Mouse (Mus musculus): ENCODE measurements around the gene Pdss2.
A peak's percentile ranks its signal among the peaks of the same experiment; 100 is the strongest.

The Pdss2 gene

DNA sequence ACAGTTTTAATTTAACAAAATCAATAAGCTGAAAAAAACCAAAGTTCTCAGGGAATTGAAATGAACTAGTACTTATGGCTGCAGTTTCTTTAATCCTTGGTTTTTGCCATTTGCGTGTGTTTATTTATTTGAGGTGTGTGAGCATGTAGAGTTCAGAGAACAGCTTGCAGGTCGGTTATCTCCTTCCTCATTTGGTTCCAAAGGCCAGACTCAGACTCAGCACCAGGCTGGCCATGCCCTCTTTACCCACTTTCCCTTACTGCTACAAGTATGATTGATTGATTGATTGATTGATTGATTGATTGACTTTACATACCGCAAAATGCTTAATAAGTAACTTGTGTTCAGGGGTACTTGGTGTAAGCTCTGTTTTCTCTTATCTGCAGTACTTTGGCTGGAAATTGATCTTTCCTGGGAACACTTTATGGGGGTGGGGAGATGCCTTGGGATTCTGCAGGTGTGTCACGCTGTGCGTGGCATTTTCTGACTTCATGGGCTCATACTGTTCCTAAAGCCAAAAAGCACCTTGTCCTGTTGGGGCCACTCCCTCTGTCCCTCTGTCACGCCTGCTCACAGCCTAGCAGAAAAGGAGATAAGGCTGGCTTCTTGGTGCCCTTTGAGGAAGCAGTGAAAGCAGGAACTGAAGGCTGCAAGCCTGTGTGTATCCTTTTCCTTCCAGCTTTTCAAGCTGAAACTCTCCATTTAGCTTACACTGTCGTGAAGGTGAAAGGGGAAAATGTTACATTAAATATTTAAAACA, 91.6 kb downstream of the Pdss2 start:
- no peak for DNase-seq

DNA sequence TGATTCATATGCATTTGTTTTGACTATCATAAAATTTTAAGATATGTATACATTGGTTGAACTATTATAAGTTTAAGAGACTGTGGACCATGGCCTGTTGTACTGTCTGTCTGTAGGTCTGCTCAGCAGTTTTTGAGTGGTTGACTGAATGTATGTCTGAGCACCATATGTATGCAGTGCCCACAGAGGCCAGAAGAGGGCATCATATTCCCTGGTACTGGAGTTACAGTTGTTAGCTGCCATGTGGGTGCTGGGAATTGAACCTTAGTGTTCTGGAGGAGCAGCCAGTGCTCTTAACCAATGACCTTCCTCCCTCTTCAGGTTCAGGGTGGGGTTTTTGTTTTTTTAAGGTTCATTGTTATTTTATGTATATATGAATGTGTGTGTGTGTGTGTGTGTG, 93.9 kb downstream of the Pdss2 start:
- no peak for DNase-seq

- DNase-seq: no peak
These were observed 96.2 kb downstream of the Pdss2 start for GRCm38 (mm10) chr10:43317327-43317951.

DNA sequence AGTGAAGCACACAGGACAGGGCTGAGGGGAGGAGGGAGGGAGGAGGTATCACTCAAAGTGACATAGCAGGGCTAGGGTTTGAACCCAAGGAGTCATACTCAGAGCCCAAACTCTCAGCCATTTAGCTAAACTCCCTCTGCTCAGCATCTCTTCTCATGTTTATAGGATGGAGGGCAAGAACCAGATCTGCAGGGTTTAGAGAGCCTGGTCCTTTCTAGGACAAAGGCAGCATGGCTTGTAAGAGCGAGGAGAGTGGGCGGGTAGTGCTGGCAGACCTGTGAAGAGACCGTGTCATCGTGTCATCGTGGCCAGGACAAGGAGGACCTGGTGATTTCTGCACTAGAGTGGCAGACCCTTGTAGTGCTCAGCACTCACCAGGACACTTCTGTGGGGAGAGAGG, 99.7 kb downstream of the Pdss2 start:
- no peak for DNase-seq

GRCm38 (mm10) chr10:43322446-43323178, 101.3 kb downstream of the Pdss2 start:
- no peak for DNase-seq

DNA sequence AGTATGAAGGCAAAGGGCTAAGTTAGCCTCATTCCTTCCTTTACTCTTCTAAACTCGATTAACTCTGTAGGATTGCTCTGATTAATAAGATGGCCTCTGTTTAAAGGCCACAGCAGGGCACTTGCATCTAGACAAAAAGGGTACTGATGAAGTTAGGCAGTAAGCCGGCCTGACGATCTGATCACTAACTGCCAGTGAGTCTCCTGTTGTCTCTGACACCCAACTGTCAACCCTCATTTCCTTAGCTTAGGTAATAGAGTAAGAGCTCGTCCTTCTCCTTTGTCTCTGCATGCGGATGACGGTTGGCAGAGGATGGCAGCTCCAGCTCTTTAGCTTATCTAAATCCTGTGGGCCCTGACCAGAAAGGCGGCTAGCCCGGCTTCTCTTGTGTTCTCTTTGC, 102.1 kb downstream of the Pdss2 start:
- DNase-seq: no peak

- DNase-seq: no peak
These were observed 108.5 kb downstream of the Pdss2 start for GRCm38 (mm10) chr10:43329813-43330212.

GRCm38 (mm10) chr10:43330691-43331090, 109.4 kb downstream of the Pdss2 start:
- peak in 1 of 2 experiments; percentile 9 for DNase-seq

DNA sequence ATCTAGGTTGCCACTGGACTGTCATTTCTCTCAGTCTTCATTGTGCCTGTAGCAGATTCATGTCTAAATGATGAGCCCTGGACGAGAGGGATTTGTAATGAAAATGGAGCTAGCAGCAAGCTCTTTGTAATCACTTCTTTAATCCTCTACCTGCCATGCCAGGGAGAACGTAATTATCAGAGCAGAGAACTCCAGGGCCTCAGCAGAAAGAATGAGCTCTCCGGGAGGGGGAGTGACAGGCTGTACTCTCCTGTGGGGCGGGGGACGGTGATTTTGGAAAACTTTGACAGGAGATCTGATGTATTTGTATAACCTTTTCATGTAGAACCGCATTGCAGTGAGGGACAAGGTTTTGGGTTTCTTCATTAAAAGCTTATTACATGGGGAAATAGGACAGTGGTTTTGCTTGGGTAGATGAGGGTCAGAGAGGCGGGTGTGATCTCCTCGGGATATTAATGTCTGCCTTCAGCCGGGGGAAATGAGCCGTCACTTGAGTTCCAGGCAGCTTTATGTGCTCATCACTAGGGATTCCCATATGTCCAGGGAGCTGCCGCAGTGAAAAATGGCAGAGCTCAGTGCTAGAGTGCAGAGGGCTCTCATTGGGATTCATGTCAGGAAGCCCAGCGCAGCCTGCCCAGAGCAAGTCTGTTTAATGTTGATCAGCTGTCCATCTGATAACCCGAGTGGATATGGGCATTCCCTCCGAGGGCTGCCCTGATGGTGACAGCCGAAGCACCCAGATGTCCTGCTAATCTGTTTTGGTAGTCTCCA, 110.8 kb downstream of the Pdss2 start:
- no peak for DNase-seq

- no peak for DNase-seq
These were observed 114.6 kb downstream of the Pdss2 start for GRCm38 (mm10) chr10:43335874-43336273.

DNA sequence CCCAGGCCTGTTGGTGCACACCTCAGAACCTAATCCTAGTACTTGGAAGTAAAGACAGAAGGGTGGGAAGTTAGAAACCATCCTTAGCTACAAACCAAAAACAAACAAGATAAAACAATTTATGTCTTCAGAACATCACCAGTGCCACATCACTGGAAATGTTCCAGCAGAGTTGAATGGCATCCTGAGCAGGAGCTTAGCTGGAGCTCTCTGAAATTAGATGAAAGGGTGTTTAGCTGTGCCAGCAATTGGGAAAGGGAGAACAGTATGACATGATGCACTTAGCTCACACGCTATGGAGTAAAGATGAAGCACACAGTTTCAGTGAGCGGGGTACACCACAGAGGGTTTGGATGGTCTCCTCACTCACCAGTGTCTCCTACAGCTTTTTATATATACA, 115.8 kb downstream of the Pdss2 start:
- DNase-seq: no peak

DNA sequence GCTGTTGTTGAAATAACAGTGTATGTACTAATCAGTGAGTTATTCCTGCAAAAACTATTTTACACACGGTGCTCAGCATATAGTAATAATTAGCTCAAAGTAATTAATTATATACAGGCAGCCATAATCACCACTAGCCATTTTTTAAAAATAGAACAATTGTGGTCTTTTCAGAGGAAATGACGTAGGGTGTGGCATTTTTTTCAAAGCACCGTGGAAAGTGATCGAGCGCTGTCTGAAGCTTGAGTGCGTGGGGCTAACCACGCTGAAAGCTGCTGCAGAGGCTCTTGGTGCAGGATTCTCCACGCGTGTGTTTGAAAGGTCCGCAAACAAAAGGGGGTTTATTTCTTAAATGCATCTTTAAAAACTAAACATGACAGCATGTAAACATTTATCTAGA, 118.5 kb downstream of the Pdss2 start:
- DNase-seq: no peak

DNA sequence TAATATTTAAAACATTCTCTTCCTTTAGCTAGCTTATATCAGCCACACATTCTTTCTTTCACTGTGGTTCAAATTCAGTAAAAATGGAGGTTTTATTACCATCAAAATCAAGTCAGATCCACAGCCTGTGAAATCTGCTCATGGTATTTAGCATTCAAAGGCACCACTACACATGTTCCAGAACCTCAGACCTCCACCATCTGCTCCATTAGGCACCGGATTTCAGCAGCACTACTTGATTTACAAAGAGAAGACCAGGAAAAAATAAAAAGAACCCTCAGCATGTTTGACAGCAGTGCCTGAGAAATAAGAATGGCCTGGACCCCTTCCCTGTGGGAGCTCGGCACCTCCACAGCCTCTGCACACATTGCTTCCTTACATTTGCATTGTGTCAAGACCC, 128.4 kb downstream of the Pdss2 start:
- DNase-seq: no peak

- no peak for DNase-seq
These were observed 136.6 kb downstream of the Pdss2 start for GRCm38 (mm10) chr10:43357884-43358283.

DNA sequence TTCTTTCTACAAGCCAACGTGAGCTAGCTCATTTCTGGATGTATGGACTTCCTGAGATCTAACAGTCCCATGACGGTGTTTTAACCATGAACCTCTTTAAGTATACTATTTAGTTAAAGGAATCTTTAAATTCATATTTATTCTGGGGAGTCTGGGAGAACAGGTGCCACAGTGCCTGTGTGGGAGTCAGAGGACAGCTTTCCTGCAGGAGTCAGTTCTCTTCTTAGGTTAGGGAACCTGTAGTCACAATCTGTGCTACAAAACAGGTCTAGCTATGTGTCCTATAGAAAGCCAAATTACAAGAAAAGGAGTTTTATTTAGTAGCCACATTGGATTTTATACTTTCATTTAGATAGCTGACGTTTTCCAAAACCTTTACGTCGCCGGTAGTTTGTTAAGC, 141.7 kb downstream of the Pdss2 start:
- no peak for DNase-seq

GRCm38 (mm10) chr10:43363431-43363851, 142.2 kb downstream of the Pdss2 start:
- DNase-seq: no peak

DNA sequence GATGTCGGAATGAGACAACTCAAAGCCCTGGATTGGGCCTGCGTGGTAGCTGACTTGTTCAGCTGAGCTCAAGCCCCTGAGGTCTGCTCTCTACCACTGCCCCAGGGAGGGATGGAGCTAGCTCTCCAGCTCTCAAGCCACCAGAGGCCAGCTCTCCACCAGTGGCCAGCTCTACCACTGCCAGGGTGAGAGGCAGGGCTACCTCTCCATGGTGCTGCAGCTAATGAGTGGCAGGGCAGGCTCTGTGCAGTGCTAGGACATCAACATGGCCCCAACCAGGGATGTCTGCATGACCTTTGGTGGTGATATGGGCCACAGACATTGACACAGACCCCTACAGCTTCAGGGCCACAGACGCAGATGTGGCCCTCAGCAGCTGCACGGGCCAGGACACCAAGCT, 144.6 kb downstream of the Pdss2 start:
- DNase-seq: no peak

- DNase-seq: no peak
These were observed 147.3 kb downstream of the Pdss2 start for GRCm38 (mm10) chr10:43368611-43369010.

GRCm38 (mm10) chr10:43372315-43372714, 151.0 kb downstream of the Pdss2 start:
- peak; percentile 3 to 4 for DNase-seq

DNA sequence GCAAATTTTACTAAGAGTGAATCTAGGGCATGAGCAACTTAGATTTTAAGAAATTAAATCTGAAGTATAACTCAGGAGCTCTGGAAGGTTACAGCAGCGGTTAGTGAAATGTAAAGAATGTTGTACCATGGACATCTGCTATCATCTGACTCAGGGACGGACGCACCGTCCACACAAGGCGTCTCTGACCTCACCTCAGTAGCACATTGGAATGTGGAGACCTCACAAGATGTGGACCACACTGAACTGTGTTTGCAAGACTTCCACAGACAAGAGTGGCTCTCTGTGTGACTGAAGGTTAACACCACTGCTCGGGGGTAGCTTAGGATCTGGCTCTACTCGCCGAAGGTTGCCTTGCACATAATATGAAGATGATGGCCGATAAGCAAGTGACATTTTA, 151.7 kb downstream of the Pdss2 start:
- DNase-seq: no peak

- DNase-seq: no peak
These were observed 152.4 kb downstream of the Pdss2 start for GRCm38 (mm10) chr10:43373666-43374065.

DNA sequence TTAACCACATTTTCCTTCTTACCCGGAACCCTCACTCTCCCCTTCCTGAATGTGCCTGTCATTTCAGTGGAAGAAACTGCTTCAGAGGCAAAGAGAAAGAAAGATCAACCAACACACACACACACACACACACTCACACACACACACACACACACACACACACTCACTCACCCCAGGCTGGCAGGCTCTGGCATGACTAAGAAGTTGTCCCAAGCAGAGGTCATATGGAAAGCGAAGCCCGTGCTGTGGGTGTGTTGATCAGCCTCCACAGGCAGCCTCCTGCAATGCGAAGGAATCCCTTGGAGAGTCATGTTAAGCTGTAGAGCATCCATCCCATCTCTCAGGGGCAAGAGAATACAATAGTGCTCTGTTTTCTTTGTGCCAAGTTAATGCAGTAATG, 154.0 kb downstream of the Pdss2 start:
- DNase-seq: no peak

- DNase-seq: no peak
These were observed 155.5 kb downstream of the Pdss2 start for GRCm38 (mm10) chr10:43376749-43377148.

Measured in thymus, adult 18-20 months (tissue).